Mouse (Mus musculus) cerebellum, postnatal 25 days (tissue): ENCODE measurements around the gene Dcaf12l2.

Experiments
- DNase-seq, 2 experiments: peaks; one replicate each; pipeline ENCODE4 v3.0.0; 2021; ENCODE audit warnings: mixed read lengths in 2 of 2

Dcaf12l2 gene

GRCm38 (mm10) chrX:44367646-44368521 is at the start of gene Dcaf12l2:
Gene Dcaf12l2 (minus strand): TSS chrX:44368342.
- DNase-seq = peak; percentile 13 to 30

GRCm38 (mm10) chrX:44367280-44367645 is 879 bp downstream of the Dcaf12l2 start:
- DNase-seq = peak in 1 of 2 experiments; percentile 2
